Mouse (Mus musculus) heart, embryonic 10.5 days (tissue): ENCODE measurements around the gene Panx1. TPM values are rescaled to one million over a fixed set of nuclear protein-coding genes. Genes with fewer than 3 reads are reported as not detected.

Source experiments
- DNase-seq: peaks from one replicate; pipeline ENCODE4 v3.0.0-alpha.2; 2017; ENCODE audit warnings: low spot score
- H3K27ac ChIP-seq: fragments of 300-500 bp; sonication (generic); 2 replicates; pipeline ENCODE4 v1.5.1; 2016; ENCODE audit warnings: mild to moderate bottlenecking
- H3K27me3 ChIP-seq: fragments of 300-500 bp; sonication (generic); 2 replicates; pipeline ENCODE4 v1.6.1; 2016; ENCODE audit warnings: mild to moderate bottlenecking; ENCODE audit not compliant: poor library complexity, insufficient read depth, severe bottlenecking
- H3K36me3 ChIP-seq: fragments of 300-500 bp; sonication (generic); 2 replicates; pipeline ENCODE4 v1.6.1; 2016; ENCODE audit warnings: mild to moderate bottlenecking, moderate library complexity
- H3K4me1 ChIP-seq: fragments of 300-500 bp; sonication (generic); 2 replicates; pipeline ENCODE4 v1.6.1; 2016; ENCODE audit warnings: mild to moderate bottlenecking
- H3K4me3 ChIP-seq: fragments of 300-500 bp; sonication (generic); 2 replicates; pipeline ENCODE4 v1.5.1; 2016; ENCODE audit warnings: mild to moderate bottlenecking, moderate library complexity
- H3K9me3 ChIP-seq: fragments of 300-500 bp; sonication (generic); 2 replicates; pipeline ENCODE4 v1.6.1; 2016; ENCODE audit warnings: mild to moderate bottlenecking, moderate library complexity
- WGBS: fragments of 180-500 bp; shearing (Covaris S2); methylation state at CpG from one replicate; pipeline ENCODE4 v1.1.7; 2016; 5-methylcytosine and 5-hydroxymethylcytosine counted together
- polyA plus RNA-seq: library from polyadenylated mRNA; unstranded; fragments of >200 nt; fragmentation: Nextera tagmentation; extraction: Ambion mirVana; gene quantifications from 2 replicates; pipeline ENCODE4 v1.2.1, GENCODE M21; 2016

Panx1 gene
- polyA plus RNA-seq, 1 experiment from 2014 or later, result 43.7 TPM

- H3K27me3 ChIP-seq, result no peaks in the 10 kb centered on the region
- H3K4me3 ChIP-seq, result no peak overlapping the region
- H3K9me3 ChIP-seq, result no peaks in the 10 kb centered on the region
- H3K27ac ChIP-seq, result no peak overlapping the region
- no peaks in the 10 kb centered on the region for H3K36me3 ChIP-seq
- H3K4me1 ChIP-seq, result no peaks in the 10 kb centered on the region
- DNase-seq, result no peak
Measured at GRCm38 (mm10) chr9:14982683-14983082, 62.6 kb downstream of the Panx1 start.

DNA sequence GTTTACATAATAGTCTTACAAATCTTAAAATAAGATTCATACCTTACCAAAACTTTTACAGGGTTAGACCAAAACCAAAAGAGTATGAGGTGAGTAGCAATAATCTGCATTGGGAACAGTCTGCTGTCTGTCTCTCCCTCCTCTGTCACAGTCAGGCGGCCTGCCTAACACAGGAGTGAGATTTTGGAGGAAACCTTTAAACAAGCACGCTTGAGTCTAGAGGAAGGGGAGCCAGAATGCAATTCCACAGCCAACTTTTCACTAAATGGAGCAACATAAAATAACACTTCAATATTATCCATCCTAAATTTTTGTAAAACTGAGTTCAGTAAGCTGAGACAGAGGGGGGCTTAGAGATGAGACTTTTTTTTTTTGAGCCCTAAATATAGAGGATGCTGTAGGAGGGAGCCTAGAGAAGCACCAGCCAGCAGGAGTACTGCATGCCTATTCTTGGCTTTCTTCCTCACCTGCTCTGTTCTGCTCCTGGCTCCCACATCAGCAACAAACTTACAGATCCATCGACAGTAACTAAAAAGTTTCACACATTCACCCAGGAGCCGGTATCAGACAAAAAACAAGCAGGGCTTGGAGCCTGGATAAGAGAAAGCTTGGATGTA lies 63.6 kb downstream of the Panx1 start:
- DNase-seq, result no peak
- no peak overlapping the region for H3K4me3 ChIP-seq
- no peaks in the 10 kb centered on the region for H3K27me3 ChIP-seq
- no peaks in the 10 kb centered on the region for H3K9me3 ChIP-seq
- no peaks in the 10 kb centered on the region for H3K4me1 ChIP-seq
- 70% methylated on average over 4 of the region's 4 CpGs for WGBS
- H3K27ac ChIP-seq, result no peak overlapping the region
- no peaks in the 10 kb centered on the region for H3K36me3 ChIP-seq

GRCm38 (mm10) chr9:14974251-14975232 lies 70.7 kb downstream of the Panx1 start:
- no peak overlapping the region for H3K27ac ChIP-seq
- no peaks in the 10 kb centered on the region for H3K36me3 ChIP-seq
- no peaks in the 10 kb centered on the region for H3K27me3 ChIP-seq
- DNase-seq, result no peak
- no peaks in the 10 kb centered on the region for H3K4me1 ChIP-seq
- no peaks in the 10 kb centered on the region for H3K9me3 ChIP-seq
- 81% methylated on average over 6 of the region's 6 CpGs for WGBS
- no peak overlapping the region for H3K4me3 ChIP-seq

DNA sequence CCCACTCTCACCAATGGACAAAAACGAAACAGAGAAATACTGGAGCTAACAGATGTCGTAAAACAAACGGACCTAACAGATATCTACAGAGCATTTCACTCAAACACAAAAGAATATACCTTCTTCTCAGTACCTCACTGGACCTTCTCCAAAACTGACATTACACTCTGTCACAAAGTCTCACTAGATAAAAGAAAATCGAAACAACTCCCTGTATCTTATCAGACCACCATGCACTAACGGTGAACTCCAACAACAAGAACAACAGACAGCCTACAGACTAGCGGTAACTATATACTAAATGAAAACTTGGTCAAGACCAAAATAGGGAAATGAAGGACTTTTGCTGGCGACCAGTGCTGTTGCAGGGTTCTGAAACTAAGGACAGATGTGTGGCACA lies 71.5 kb downstream of the Panx1 start:
- no peak for DNase-seq
- Histone ChIP-seq H3K27ac (no peak overlapping the region), H3K36me3 (no peaks in the 10 kb centered on the region), H3K4me1 (no peaks in the 10 kb centered on the region), H3K9me3 (no peaks in the 10 kb centered on the region), H3K4me3 (no peak overlapping the region), H3K27me3 (no peaks in the 10 kb centered on the region)
- 68% methylated on average over 7 of the region's 7 CpGs for WGBS

GRCm38 (mm10) chr9:14970805-14971525 lies 74.3 kb downstream of the Panx1 start:
- no peak for DNase-seq
- Histone ChIP-seq H3K36me3 (no peaks in the 10 kb centered on the region), H3K27ac (no peak overlapping the region), H3K4me3 (no peak overlapping the region), H3K27me3 (no peaks in the 10 kb centered on the region), H3K9me3 (no peaks in the 10 kb centered on the region), H3K4me1 (no peaks in the 10 kb centered on the region)
- 75% methylated on average over 3 of the region's 3 CpGs for WGBS

- Histone ChIP-seq H3K27me3 (no peaks in the 10 kb centered on the region), H3K27ac (no peak overlapping the region), H3K4me1 (no peaks in the 10 kb centered on the region), H3K9me3 (no peaks in the 10 kb centered on the region), H3K4me3 (no peak overlapping the region), H3K36me3 (no peaks in the 10 kb centered on the region)
- DNase-seq, result no peak
- WGBS, result 77% methylated on average over 4 of the region's 4 CpGs
Measured at GRCm38 (mm10) chr9:14970211-14970610, 75.1 kb downstream of the Panx1 start.

DNA sequence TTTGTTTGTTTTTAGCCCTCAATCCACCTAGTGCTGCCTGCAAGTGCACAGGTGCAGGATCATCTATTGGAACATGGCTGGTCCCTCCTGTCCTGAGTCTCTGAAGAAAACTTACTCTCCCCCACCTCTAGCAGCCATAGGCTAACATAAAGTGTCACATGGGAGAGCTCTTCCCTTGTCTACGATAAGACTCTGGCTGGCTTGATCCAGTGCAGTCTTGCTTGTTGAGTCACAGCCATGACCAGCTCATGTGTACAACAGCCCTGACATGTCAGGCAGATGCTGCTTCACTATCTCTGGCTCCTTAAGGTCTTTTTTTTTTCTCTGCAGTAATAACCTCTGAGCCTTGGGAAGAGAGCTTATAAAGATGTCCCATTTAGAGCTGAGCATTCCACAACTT lies 77.7 kb downstream of the Panx1 start:
- 73% methylated on average over 1 of the region's 1 CpGs for WGBS
- H3K36me3 ChIP-seq, result no peaks in the 10 kb centered on the region
- no peaks in the 10 kb centered on the region for H3K4me1 ChIP-seq
- no peak overlapping the region for H3K27ac ChIP-seq
- DNase-seq, result no peak
- H3K27me3 ChIP-seq, result no peaks in the 10 kb centered on the region
- no peak overlapping the region for H3K4me3 ChIP-seq
- H3K9me3 ChIP-seq, result no peaks in the 10 kb centered on the region

GRCm38 (mm10) chr9:14966787-14967186 lies 78.5 kb downstream of the Panx1 start:
- H3K9me3 ChIP-seq, result no peaks in the 10 kb centered on the region
- no peaks in the 10 kb centered on the region for H3K36me3 ChIP-seq
- no peaks in the 10 kb centered on the region for H3K27me3 ChIP-seq
- no peak for DNase-seq
- no peaks in the 10 kb centered on the region for H3K4me1 ChIP-seq
- no peak overlapping the region for H3K27ac ChIP-seq
- no peak overlapping the region for H3K4me3 ChIP-seq
- 65% methylated on average over 4 of the region's 4 CpGs for WGBS

- Histone ChIP-seq H3K4me3 (no peak overlapping the region), H3K9me3 (no peaks in the 10 kb centered on the region), H3K4me1 (no peaks in the 10 kb centered on the region), H3K27me3 (no peaks in the 10 kb centered on the region), H3K27ac (no peak overlapping the region), H3K36me3 (no peaks in the 10 kb centered on the region)
- DNase-seq, result no peak
Measured at GRCm38 (mm10) chr9:14965368-14965767, 79.9 kb downstream of the Panx1 start.

- no peak overlapping the region for H3K27ac ChIP-seq
- no peaks in the 10 kb centered on the region for H3K4me1 ChIP-seq
- no peaks in the 10 kb centered on the region for H3K36me3 ChIP-seq
- H3K27me3 ChIP-seq, result no peaks in the 10 kb centered on the region
- WGBS, result 89% methylated on average over 1 of the region's 1 CpGs
- H3K4me3 ChIP-seq, result no peak overlapping the region
- no peak for DNase-seq
- H3K9me3 ChIP-seq, result no peaks in the 10 kb centered on the region
Measured at GRCm38 (mm10) chr9:14962769-14963168, 82.5 kb downstream of the Panx1 start.

GRCm38 (mm10) chr9:14954659-14955058 lies 90.6 kb downstream of the Panx1 start:
- Histone ChIP-seq H3K27ac (no peak overlapping the region), H3K4me1 (no peaks in the 10 kb centered on the region), H3K27me3 (no peaks in the 10 kb centered on the region), H3K4me3 (no peak overlapping the region), H3K9me3 (no peaks in the 10 kb centered on the region), H3K36me3 (no peaks in the 10 kb centered on the region)
- WGBS, result 62% methylated on average over 1 of the region's 1 CpGs
- DNase-seq, result no peak
